Mouse (Mus musculus) heart, adult 2 months (tissue): ENCODE measurements around the gene Nup210. TPM values are rescaled to one million over a fixed set of nuclear protein-coding genes. Genes with fewer than 3 reads are reported as not detected.

Experiments used
- DNase-seq, 2 experiments: peaks; one replicate each; pipeline ENCODE4 v3.0.0; 2021
- H3K27ac ChIP-seq: fragments of 200-600 bp; 2 replicates; pipeline ENCODE4 v1.8.1; 2022
- H3K27me3 ChIP-seq: fragments of 200-500 bp; 2 replicates; pipeline ENCODE4 v1.6.1; 2012; ENCODE audit warnings: mild to moderate bottlenecking, low read length, inconsistent platforms, mixed read lengths; ENCODE audit not compliant: control insufficient read depth, insufficient read depth
- H3K36me3 ChIP-seq: fragments of 200-500 bp; 2 replicates; pipeline ENCODE4 v1.6.1; 2012; ENCODE audit warnings: low read length, inconsistent platforms; ENCODE audit not compliant: control insufficient read depth, insufficient read depth
- H3K4me1 ChIP-seq: fragments of 200-500 bp; 2 replicates; pipeline ENCODE4 v1.6.1; 2011; ENCODE audit warnings: low read length; ENCODE audit not compliant: control insufficient read depth, insufficient read depth
- H3K4me3 ChIP-seq: fragments of 200-600 bp; 2 replicates; pipeline ENCODE4 v1.8.1; 2022
- H3K79me2 ChIP-seq: fragments of 200-500 bp; replicated peaks from 2 replicates; pipeline ENCODE4 v1.6.1; 2012; ENCODE audit warnings: mild to moderate bottlenecking, inconsistent platforms, low read length, moderate library complexity, mixed read lengths; ENCODE audit not compliant: control insufficient read depth, insufficient read depth
- H3K9ac ChIP-seq: fragments of 200-500 bp; 2 replicates; pipeline ENCODE4 v1.6.1; 2012; ENCODE audit warnings: low read depth, mild to moderate bottlenecking, control low read depth, inconsistent platforms, low read length, mixed read lengths
- CTCF ChIP-seq: fragments of 200-600 bp; IDR thresholded peaks from 2 replicates; pipeline ENCODE4 v1.8.1; 2022; ENCODE audit warnings: antibody characterized with exemption, mild to moderate bottlenecking, moderate library complexity
- EP300 ChIP-seq: fragments of 200-500 bp; IDR thresholded peaks from 2 replicates; pipeline ENCODE4 v1.6.1; 2011; ENCODE audit warnings: low read depth, low read length, control low read depth; ENCODE audit not compliant: insufficient read depth
- POLR2A ChIP-seq: fragments of 200-500 bp; IDR thresholded peaks from 2 replicates; pipeline ENCODE4 v1.6.1; 2011; ENCODE audit warnings: mild to moderate bottlenecking, low read depth, low read length, control low read depth; ENCODE audit not compliant: insufficient read depth
- WGBS: fragments of 180-500 bp; shearing (Covaris S2); methylation state at CpG from one replicate; pipeline ENCODE4 v1.1.7; 2018; 5-methylcytosine and 5-hydroxymethylcytosine counted together
- intact Hi-C: fragments of 180-260 bp; cut with DNase I; formaldehyde crosslinking; loops from one replicate; pipeline ENCODE4 v1.15.1; 2025
- polyA plus RNA-seq: library from polyadenylated mRNA; depleted of rRNA; stranded (reverse); fragments of >200 nt; gene quantifications from 2 replicates; pipeline ENCODE4 v1.2.3, GENCODE M21; 2012; rRNA removed
- total RNA-seq, 2 experiments: library from RNA; stranded (reverse); gene quantifications; 2 replicates each; pipeline ENCODE4 v1.2.3; 2021

The Nup210 gene
- total and polyA plus RNA-seq, 3 experiments: 2.5 to 6.4 (median 3.4) TPM

GRCm38 (mm10) chr6:90969341-90969871 lies 147.2 kb downstream of the Nup210 start:
- Histone ChIP-seq H3K4me1 (no peaks in the 10 kb centered on the region), H3K79me2 (no peaks in the 10 kb centered on the region), H3K27me3 (no peaks in the 10 kb centered on the region), H3K9ac (no peak overlapping the region), H3K27ac (no peak overlapping the region), H3K36me3 (no peaks in the 10 kb centered on the region), H3K4me3 (no peak overlapping the region)
- intact Hi-C loops: no loop called here
- TF ChIP-seq POLR2A (no peak), CTCF (no peak), EP300 (no peak)
- no peak for DNase-seq
- WGBS: 24% methylated on average over 2 of the region's 2 CpGs

Other genes with a start within 250 kb of the Nup210 start
- 100 to 1,000 TPM; 146 to 147 TPM for gene Iqsec1, start 128.1 kb downstream of the Nup210 start, total RNA-seq
- gene Iqsec1, start 128.1 kb downstream of the Nup210 start, polyA plus RNA-seq: 95.8 and 100 TPM in 2 replicates
- gene Hdac11, start 39.8 kb upstream of the Nup210 start, total RNA-seq: 10 to 100 TPM; 17.4 to 18.4 TPM
- gene Hdac11, start 39.8 kb upstream of the Nup210 start, polyA plus RNA-seq: 22.7 and 28.4 TPM in 2 replicates
- gene Fbln2, start 95.6 kb upstream of the Nup210 start, total RNA-seq: 10 to 100 TPM; 55.8 to 56.9 TPM
- gene Fbln2, start 95.6 kb upstream of the Nup210 start, polyA plus RNA-seq: 117 and 153 TPM in 2 replicates